Mouse (Mus musculus): ENCODE data around the gene Prom2. TPM values are rescaled to one million over a fixed set of nuclear protein-coding genes. Genes with fewer than 3 reads are reported as not detected.

Gene Prom2
- total and polyA plus RNA-seq, 3 experiments, result not detected

- Histone ChIP-seq H3K9ac (ENCODE audit: control insufficient read depth, low read depth, low read length, poor library complexity, severe bottlenecking) (no peak overlapping the region), H3K9me3 (replicated peaks; ENCODE audit: insufficient read depth, low read length) (no peaks in the 10 kb centered on the region), H3K4me1 (ENCODE audit: control insufficient read depth in 1 of 2, insufficient read depth in 2 of 2, low read length in 2 of 2) (no peaks in the 10 kb centered on the region), H3K36me3 (ENCODE audit: control insufficient read depth in 1 of 2, insufficient read depth in 2 of 2, low read length in 2 of 2) (no peaks in the 10 kb centered on the region), H3K79me2 (ENCODE audit: control insufficient read depth, insufficient read depth, low read length, poor library complexity) (no peaks in the 10 kb centered on the region), H3K27me3 (ENCODE audit: control insufficient read depth in 1 of 2, insufficient read depth in 2 of 2, low read length in 2 of 2) (peaks cover 7 to 15% of the 10 kb centered on the region in 2 experiments), H3K27ac (ENCODE audit: control insufficient read depth, low read depth, low read length) (no peak overlapping the region), H3K4me3 (ENCODE audit: control insufficient read depth in 1 of 2, insufficient read depth in 1 of 2, low read depth in 2 of 2, low read length in 2 of 2) (no peak overlapping the region)
- TF ChIP-seq POLR2AphosphoS5 (IDR thresholded peaks at IDR 0.05; ENCODE audit: borderline replicate concordance, low read depth, low read length), result no peak
- no peak for TF ChIP-seq ETS1 (IDR thresholded peaks at IDR 0.05; ENCODE audit: low read depth, low read length)
- no peak for DNase-seq (ENCODE audit: low read depth, low spot score)
Measured at GRCm38 (mm10) chr2:127514380-127515124, 26.7 kb downstream of the Prom2 start.

GRCm38 (mm10) chr2:127513244-127513643 is 28.0 kb downstream of the Prom2 start:
- H3K9ac ChIP-seq (ENCODE audit: control insufficient read depth, low read depth, low read length, poor library complexity, severe bottlenecking), result no peak overlapping the region
- H3K27me3 ChIP-seq (ENCODE audit: control insufficient read depth in 1 of 2, insufficient read depth in 2 of 2, low read length in 2 of 2), result peaks cover 7 to 11% of the 10 kb centered on the region in 2 experiments
- H3K27ac ChIP-seq (ENCODE audit: control insufficient read depth, low read depth, low read length), result no peak overlapping the region
- no peak for DNase-seq (ENCODE audit: low read depth, low spot score)
- H3K79me2 ChIP-seq (ENCODE audit: control insufficient read depth, insufficient read depth, low read length, poor library complexity), result no peaks in the 10 kb centered on the region
- no peak overlapping the region for H3K4me3 ChIP-seq (ENCODE audit: control insufficient read depth in 1 of 2, insufficient read depth in 1 of 2, low read depth in 2 of 2, low read length in 2 of 2)
- no peaks in the 10 kb centered on the region for H3K4me1 ChIP-seq (ENCODE audit: control insufficient read depth in 1 of 2, insufficient read depth in 2 of 2, low read length in 2 of 2)
- no peak for TF ChIP-seq POLR2A (IDR thresholded peaks at IDR 0.05; ENCODE audit: control insufficient read depth in 1 of 2, insufficient read depth in 1 of 2, low read depth in 1 of 2, low read length in 2 of 2, poor library complexity in 1 of 2)
- no peak for TF ChIP-seq RCOR1 (IDR thresholded peaks at IDR 0.05; ENCODE audit: low read depth, low read length)
- no peak for TF ChIP-seq GABPA (IDR thresholded peaks at IDR 0.05; ENCODE audit: low read depth, low read length)
- no peak for TF ChIP-seq MAZ (IDR thresholded peaks at IDR 0.05; ENCODE audit: low read depth, low read length)
- no peak for TF ChIP-seq ZNF384 (IDR thresholded peaks at IDR 0.05; ENCODE audit: low read depth, low read length)
- TF ChIP-seq CTCF (IDR thresholded peaks at IDR 0.05 in 2 of 3, conservative IDR thresholded peaks at IDR 0.05 in 1 of 3; ENCODE audit: control insufficient read depth in 1 of 3, insufficient read depth in 1 of 3, low read depth in 2 of 3, low read length in 3 of 3, poor library complexity in 1 of 3, severe bottlenecking in 1 of 3), result no peak
- no peak for TF ChIP-seq TBP (IDR thresholded peaks at IDR 0.05; ENCODE audit: low read depth, low read length)
- TF ChIP-seq ZMIZ1 (IDR thresholded peaks at IDR 0.05; ENCODE audit: low read depth, low read length), result no peak
- no peaks in the 10 kb centered on the region for H3K9me3 ChIP-seq (replicated peaks; ENCODE audit: insufficient read depth, low read length)
- H3K36me3 ChIP-seq (ENCODE audit: control insufficient read depth in 1 of 2, insufficient read depth in 2 of 2, low read length in 2 of 2), result no peaks in the 10 kb centered on the region

GRCm38 (mm10) chr2:127511426-127511825 is 29.8 kb downstream of the Prom2 start:
- TF ChIP-seq MAFK (IDR thresholded peaks at IDR 0.05; ENCODE audit: borderline replicate concordance, low read depth, low read length) (no peak), CHD2 (IDR thresholded peaks at IDR 0.05; ENCODE audit: low read length) (no peak), NELFE (IDR thresholded peaks at IDR 0.05; ENCODE audit: low read depth, low read length) (no peak), HCFC1 (IDR thresholded peaks at IDR 0.05; ENCODE audit: low read depth, low read length) (no peak), E2F4 (IDR thresholded peaks at IDR 0.05; ENCODE audit: borderline replicate concordance, low read depth, low read length) (no peak)
- Histone ChIP-seq H3K4me1 (ENCODE audit: control insufficient read depth in 1 of 2, insufficient read depth in 2 of 2, low read length in 2 of 2) (no peaks in the 10 kb centered on the region), H3K4me3 (ENCODE audit: control insufficient read depth in 1 of 2, insufficient read depth in 1 of 2, low read depth in 2 of 2, low read length in 2 of 2) (no peak overlapping the region), H3K9me3 (replicated peaks; ENCODE audit: insufficient read depth, low read length) (no peaks in the 10 kb centered on the region), H3K27me3 (ENCODE audit: control insufficient read depth in 1 of 2, insufficient read depth in 2 of 2, low read length in 2 of 2) (peaks cover 2 to 3% of the 10 kb centered on the region in 2 experiments; a peak in 2 of 4 replicates), H3K27ac (ENCODE audit: control insufficient read depth, low read depth, low read length) (no peak overlapping the region), H3K79me2 (ENCODE audit: control insufficient read depth, insufficient read depth, low read length, poor library complexity) (no peaks in the 10 kb centered on the region), H3K9ac (ENCODE audit: control insufficient read depth, low read depth, low read length, poor library complexity, severe bottlenecking) (no peak overlapping the region), H3K36me3 (ENCODE audit: control insufficient read depth in 1 of 2, insufficient read depth in 2 of 2, low read length in 2 of 2) (no peaks in the 10 kb centered on the region)
- DNase-seq (ENCODE audit: low read depth, low spot score), result no peak

Measured in MEL (cell line).